Mouse (Mus musculus): ENCODE results near the gene Cldnd1.

DNA sequence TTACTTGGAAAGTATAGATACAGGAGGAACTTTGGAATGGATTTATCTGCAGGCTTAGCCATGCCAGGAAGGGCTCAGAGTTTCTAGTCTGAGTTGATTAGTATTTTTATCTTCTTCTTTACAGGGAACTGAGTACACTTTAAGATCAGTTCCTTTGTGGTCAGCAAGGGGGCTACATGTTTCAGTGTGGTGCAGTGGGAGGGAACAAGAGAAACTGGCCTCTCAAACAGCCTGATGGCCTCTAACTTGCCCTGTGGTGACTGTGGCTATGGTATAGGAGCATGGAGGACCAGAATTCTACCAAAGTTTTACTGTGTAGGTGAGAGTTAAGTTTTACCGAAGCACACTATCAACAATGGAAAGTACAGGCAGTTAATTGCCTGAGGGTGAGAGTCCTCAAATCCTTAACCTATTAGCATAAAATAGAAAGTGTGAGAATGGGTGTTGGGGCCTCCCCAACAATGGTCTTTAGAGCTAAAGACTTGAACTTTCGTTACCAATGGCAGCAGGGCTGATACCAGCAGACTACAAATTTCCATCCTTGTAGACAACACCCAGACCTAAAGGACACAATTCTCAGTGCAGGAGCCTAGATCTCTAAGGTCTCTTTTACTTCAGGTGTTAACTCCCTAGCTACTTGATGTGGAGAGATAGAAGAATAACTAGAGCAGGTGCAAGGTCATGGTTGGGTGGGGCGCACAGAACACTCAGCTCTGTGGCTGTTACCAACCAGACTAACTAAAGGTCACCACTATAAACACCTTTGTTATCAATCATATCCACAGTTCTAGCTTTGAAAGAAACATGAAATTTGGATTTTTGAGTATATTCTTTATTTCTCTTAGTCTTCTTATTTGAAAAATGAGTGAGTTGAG, 18.9 kb upstream of the Cldnd1 start:
- TF ChIP-seq CTCF (IDR thresholded peaks at IDR 0.05; ENCODE audit: low read depth, low read length) (no peak), POLR2A (IDR thresholded peaks at IDR 0.05; ENCODE audit: insufficient read depth, low read length) (no peak), EP300 (IDR thresholded peaks at IDR 0.05; ENCODE audit: insufficient read depth, low read depth, low read length) (no peak)

Data from ES-Bruce4 (cell line).